Mouse (Mus musculus) spleen, adult 18-20 months (tissue): Measurements from ENCODE around the gene Abcc4.
"Not testable (repeated sequence)": the region's sequence is repeated elsewhere in the genome, so short reads cannot be mapped to it uniquely, and the experiment has no call there.

ENCODE experiments used
- DNase-seq, 2 experiments: peaks; one replicate each; pipeline ENCODE4 v3.0.0; 2022; ENCODE audit warnings: mixed read lengths in 2 of 2

Gene Abcc4

DNA sequence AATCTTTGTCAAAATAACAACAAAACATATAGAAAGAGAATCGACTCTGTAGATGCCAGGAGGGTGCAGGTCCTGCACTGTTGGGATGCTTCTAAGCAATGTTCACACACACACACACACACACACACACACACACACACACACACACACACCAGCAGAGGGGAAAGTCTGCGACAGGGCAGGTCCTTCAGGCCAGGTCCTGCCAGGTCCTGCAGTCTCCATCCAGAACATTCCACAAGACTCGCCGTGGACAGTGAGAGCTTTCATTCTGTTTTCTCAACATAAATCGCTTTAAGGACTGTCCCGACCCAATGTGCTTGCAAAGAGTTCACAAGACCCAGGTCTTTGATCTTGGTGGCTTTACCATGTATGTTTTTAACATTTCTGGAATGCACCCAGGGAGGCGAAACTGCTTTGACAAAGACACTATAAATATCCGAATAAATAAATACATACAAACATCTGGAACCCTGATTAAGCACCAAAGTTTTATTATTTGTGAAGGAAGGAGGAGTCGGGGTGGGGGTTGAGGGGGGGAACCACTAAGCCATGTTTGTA is 133.3 kb downstream of the Abcc4 start:
- no peak for DNase-seq

DNA sequence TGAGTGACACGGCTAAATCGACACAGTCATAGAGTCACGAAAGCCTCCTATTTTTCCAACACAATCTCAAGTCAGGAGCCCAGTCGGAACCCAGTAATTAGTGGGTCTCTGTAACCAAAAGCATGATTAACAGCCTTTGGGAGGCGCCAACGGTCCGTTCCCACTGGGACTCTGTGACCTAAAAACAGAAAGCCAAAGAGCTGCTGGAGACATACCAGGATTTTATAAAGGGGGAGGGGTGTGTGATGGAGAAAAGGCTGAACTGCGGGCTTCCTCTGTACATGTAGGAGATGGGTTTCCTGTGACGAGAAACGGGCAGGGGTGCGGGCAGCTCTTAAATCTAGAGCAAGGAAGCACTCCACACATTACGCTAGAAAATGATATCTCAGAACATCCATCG is 136.4 kb downstream of the Abcc4 start:
- no peak for DNase-seq

DNA sequence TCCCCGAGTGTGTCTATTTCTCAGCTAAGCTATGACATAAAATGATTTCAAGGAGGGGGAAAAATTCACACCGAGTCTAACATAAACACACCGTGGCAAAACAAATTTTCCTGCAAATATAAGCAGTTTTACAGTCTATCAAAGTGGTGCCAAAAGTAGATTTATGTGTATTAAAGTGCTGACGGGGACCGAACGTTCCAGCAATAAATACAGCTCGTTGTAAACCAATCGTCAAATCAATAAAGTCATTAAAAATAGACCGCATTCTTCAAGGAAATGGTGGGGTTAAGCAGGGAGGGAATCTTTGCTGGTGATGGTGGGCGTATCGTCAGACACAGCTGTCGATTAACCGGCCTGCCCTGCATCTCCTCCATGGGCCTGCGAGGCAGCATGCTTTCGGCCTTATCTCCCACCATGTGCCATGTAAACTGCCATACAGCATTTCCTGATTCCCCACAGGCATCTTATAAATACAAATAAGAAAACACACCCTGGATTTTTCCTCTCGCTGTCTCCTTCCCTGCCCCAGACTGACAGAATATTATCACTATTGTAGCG is 137.8 kb downstream of the Abcc4 start:
- DNase-seq, result no peak

DNA sequence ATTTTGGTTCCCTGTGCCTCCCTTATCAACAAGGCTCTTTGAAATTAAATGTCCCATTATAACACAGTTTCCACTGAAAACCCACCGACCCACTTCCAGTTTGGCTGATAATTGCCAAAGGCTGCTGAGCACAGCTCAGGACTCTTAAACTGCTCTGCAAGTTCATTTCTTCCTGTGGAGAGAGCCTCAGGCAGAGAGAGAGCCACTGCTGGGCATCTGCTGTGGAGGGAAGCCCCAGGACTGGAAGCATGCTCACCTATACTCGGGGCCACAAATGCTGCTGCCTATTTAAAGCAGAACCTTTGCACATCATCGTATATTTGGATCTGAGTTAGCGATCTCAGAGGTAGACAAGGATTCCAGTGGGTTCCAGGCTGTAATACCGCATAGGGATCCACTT is 139.2 kb downstream of the Abcc4 start:
- DNase-seq, result no peak

DNA sequence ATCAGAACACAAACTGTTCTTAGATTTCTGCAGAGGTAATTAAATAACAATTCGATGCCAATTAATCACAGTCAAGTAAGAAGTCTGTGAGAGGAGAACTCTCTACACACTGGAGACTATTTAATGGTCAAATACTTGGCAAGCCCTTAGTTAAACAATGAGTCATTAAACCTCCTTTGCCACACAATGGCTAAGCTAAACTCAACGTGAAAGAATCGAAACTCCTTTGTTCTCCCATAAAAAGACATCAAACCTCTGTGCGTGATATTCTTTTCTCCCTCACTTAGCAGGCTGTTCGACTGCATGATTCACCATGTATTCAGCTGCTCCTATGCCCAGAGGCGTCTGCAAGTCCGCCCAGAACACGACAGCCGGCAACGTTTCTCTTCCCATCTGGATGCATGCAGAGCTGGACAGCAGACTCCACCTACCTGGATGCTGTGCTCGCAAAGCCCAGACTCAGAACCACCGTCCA is 139.8 kb downstream of the Abcc4 start:
- DNase-seq, result no peak

DNA sequence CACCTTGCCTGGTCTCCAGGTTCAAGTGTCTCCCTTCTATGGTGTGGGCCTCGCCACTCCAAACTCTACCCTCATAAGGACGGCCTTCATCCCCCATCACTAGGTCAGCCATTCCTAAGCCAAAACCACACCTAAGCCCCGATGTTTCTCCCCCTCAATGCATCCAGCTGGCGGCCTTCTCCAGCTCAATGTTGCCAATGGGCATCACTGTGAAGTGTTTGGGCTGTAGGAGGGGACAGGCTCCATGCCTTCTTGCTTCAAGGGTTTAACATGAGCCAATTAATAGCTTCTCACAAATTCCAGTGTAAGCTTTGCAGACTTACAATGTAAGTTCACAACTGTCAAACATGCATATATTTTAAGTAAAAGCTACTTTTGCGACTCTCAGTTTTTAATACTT is 140.3 kb downstream of the Abcc4 start:
- no peak for DNase-seq

DNA sequence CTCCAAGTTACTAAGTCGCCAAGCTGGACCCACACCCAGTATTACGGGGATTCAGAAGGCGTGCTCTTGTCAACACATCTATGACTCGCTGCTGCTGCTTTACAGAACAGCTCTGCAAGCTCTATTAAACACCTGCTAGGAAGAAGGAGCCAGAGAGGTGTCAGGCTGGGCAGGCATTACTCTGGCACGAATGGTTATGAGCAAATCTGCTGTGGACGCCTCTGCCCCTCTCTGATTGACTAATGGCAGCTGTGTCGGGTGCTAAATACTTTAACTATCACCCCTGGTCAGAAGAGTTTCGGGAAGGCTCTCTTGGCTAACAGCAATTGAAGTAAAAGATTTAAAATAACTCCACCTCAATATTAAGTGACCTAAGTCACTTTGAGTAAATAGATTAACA is 142.4 kb downstream of the Abcc4 start:
- DNase-seq, result no peak

DNA sequence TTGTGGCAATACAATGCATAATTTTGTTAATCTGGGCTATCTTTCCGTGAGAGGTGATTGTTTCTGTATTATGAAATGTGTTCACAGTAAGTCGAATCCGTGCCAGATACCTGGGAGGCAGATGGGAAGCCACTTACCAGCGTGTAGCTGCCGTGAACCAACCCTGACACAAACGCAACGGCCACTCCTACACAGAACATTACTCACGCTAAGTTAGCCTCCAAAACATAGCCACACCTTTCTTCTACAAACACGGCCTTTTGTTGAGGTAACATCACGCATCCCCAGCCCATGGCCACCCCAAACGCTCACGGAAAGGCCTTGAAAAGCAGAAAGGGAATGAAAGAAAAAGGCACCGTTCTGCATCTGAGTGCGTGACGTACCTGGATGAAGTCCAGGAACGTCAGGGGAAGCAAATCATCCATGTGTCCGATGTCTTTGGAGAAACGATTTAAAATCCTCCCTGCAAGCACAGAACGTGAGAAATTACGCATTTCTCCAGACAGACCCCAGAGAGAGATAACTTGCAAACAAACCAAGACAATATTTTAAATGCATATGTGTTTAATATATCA is 153.0 kb downstream of the Abcc4 start:
- no peak for DNase-seq

DNA sequence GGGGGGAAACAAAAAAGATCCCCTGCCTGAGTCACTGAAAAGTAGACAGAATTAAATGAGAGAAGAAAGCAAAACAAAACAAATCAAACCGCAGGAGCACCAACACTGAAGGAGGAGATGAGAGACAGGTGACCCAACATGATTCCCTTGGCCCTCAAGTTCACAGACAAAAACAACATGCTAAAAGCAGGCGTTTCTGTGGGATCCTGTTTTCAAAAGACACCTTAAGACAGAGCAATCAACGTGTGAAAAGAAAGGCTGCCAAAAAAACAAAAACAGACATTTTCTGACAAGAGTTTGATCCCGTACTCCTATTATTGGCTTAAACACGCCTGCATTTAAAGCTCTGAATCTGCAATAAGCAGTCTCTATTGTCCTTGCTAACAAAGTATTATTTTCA is 153.6 kb downstream of the Abcc4 start:
- DNase-seq, result no peak

- DNase-seq, result no peak
Observed at GRCm38 (mm10) chr14:118551725-118552285, 154.2 kb downstream of the Abcc4 start.

DNA sequence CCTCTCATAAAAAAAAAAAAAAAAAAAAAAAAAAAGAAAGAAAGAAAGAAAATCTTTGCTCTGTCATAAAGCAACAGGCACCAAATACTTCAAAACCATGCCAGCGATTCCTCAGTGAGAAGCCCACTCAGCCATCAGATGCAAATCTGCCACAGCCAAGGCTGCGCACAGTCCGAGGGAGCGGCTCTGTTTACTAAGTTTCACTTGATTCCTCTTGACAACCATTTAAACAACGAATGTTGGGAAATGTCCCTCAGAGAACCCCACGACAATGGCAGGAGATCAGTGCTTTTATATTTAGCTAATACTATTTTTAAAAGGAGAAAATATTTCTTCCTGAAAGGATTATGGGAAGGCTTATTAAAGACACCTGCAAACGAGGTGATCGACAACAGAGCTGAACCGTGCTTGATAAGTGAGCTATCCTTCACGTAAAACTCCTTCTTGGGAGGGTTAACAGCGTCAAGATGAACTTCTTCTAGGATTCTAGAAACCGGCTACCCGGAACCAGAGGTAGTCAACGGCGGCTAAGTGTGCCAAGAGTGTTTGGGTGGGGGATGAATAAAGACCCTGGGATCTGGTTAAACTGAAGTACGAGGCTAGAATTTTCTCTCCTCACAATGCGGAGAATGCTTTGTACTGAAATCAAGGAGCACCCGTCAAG is 154.8 kb downstream of the Abcc4 start:
- DNase-seq, result no peak

DNA sequence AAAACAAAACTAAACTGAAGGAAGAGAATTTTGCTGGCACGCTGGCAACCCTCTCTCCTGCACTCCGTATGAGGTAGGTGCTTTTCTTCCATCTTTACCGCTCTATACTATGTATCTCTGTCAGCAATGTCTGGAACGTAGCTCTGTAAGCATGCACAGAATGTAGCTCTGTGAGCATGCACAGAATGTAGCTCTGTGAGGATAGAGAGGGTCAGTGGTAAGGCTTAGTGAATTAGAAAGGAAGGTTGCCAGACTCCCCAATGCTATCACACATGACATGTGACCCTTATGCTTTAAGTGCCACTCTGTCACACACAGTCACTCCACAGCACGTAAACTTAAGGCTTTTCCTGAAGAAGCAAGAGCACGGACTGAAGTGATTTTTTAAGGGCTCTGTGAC is 161.5 kb downstream of the Abcc4 start:
- no peak for DNase-seq

- no peak for DNase-seq
Observed at GRCm38 (mm10) chr14:118542947-118543346, 163.1 kb downstream of the Abcc4 start.

- DNase-seq, result no peak
Observed at GRCm38 (mm10) chr14:118531539-118531938, 174.5 kb downstream of the Abcc4 start.

DNA sequence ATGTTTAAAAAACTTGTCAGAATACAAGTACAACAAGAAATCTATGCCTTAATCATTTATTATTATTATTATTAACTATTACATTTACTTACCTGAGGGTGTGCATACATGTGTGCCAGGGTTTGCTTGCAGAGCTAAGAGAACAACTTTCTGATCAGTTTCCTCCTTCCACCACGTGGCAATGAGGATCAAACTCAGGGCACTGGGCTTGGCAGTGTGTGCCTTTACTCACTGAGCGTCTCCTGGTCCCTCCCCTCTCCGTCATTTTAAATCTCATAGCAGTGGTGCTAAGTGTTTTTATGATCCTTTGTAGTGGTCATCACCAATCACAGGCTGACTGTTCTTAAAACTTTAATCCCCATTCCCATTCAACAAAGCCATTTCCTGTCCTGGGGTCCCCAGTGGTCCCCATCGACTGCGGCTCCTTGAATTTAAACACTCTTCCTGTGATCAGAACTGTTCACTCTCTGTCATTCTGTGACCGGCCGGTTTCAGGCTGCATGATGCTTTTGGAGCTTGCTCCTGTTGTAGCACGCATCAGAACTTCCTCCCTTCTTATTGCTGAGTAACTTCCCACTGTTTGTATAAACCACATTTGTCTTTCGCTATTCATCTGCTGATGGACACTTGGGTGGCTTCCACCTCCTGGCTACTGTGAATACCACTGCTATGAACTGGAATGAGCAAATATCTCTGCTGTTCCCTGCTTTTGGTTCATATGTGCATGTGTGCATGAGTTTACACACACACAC is 191.6 kb downstream of the Abcc4 start:
- no peak for DNase-seq

DNA sequence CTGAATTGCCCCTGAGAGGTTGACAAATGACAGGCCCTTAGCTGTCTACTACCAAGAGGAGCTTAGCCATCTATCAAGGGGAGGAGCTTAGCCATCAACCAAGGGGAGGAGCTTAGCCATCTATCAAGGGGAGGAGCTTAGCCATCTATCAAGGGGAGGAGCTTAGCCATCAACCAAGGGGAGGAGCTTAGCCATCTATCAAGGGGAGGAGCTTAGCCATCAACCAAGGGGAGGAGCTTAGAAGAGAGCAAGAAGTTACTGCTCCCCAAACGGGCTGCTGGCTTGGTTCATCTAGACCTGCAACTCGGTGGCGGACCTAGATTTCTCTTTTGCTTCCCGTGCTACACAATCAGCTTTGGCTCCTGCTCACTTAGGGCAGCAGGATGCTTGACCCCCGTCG is 194.3 kb downstream of the Abcc4 start:
- DNase-seq, result not testable (repeated sequence)

GRCm38 (mm10) chr14:118510793-118511192 is 195.2 kb downstream of the Abcc4 start:
- DNase-seq, result no peak

DNA sequence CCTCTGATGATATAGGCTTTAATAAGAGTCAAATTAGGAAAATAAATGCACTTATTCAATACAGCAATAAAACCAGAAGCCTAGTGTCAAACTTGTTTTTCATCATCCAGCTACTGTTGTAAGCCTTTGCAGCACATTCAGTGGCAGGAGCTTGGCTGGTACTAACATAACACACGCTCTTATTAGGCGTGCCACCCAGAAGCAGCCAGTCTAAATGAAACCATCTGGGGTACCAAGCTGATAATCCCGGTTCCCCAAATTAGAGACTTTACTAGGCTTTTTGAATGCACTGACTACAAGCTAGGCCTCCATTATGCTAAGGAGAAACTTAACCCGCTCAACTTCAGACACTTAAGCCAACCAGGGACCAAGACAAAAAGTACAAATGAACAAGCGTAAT is 195.8 kb downstream of the Abcc4 start:
- DNase-seq, result no peak

GRCm38 (mm10) chr14:118507829-118508228 is 198.2 kb downstream of the Abcc4 start:
- DNase-seq, result no peak

DNA sequence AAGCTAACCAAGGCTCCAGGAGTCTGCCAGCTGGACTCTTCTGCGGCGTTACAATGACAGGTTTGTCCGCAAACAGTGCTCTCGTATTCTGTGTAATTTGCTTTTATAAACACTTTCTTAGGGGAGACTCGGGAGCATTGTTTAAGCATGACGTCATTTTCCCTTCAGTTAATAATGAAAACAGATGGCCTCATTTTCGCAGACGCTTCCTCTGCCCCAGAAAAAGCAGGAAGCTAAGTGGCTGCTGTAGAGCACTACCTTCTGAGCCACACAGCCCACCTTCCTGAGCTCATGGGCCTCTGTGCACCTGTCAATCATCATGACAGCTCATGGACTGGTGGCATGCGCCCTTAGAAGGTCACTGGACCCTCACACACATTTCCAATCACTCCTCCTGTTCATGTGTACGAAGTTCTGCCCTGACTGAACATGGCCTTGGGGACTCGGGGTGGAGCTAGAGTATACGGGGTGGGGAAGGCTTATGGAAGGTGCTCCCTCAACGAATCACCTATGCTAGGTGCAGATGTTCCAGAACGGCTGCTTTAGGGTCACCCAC is 199.3 kb downstream of the Abcc4 start:
- DNase-seq, result no peak

DNA sequence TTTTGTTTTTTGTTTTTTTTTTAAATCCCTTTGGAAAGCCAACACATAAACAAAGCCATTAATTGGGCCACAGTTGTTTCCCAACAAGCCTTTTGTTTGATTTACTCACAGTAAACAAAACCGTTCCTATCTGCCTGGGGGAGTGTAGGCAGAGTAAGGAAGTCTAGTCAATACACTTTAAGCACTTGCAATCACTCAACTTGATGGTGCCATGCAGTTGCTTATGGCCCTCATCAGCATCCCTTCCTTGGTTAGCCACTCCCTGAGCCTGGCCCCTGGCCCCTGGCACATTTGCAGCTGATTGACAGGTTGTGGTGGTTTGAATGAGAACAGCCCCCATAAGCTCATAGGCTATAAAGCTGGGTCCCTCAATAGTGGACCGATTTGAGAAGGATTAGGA is 209.3 kb downstream of the Abcc4 start:
- no peak for DNase-seq

GRCm38 (mm10) chr14:118495458-118495857 is 210.6 kb downstream of the Abcc4 start:
- no peak for DNase-seq

DNA sequence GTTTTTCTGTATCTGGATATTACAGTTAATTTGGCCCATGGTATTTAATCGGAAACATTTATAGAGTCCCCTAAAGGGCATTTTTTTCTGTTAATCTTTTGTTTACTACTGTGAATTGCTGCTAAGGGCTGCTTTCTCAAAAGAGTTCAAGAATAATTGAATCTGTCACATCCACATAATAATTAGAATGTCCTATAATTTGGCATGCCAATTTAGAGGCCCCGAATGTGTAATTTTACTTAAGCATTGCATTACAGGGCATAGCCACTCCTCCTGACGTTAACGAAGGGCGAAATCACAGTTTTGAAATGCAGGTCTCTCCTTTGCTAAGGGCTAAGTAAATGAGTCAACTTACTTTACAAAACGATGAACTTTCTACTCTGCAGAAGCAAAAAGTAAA is 214.3 kb downstream of the Abcc4 start:
- no peak for DNase-seq
